Mouse (Mus musculus): ENCODE results near the gene Zbtb20. TPM values are rescaled to one million over a fixed set of nuclear protein-coding genes. Genes with fewer than 3 reads are reported as not detected.
A peak's percentile ranks its signal among the peaks of the same experiment; 100 is the strongest.

Gene Zbtb20
- total RNA-seq, 4 experiments from 2014 or later, result 154 to 246 (median 184) TPM

- DNase-seq, result peak; percentile 57
Observed at GRCm38 (mm10) chr16:43363751-43364515, 488.3 kb downstream of the Zbtb20 start.

- no peak for DNase-seq
Observed at GRCm38 (mm10) chr16:43364516-43364910, 488.8 kb downstream of the Zbtb20 start.

GRCm38 (mm10) chr16:43365277-43365676 lies 489.6 kb downstream of the Zbtb20 start:
- no peak for DNase-seq

GRCm38 (mm10) chr16:43370496-43371020 lies 494.9 kb downstream of the Zbtb20 start:
- DNase-seq, result no peak

- DNase-seq, result no peak
Observed at GRCm38 (mm10) chr16:43376782-43377181, 501.1 kb downstream of the Zbtb20 start.

GRCm38 (mm10) chr16:43379351-43380325 lies 504.0 kb downstream of the Zbtb20 start:
- DNase-seq, result no peak

- no peak for DNase-seq
Observed at GRCm38 (mm10) chr16:43381183-43381582, 505.5 kb downstream of the Zbtb20 start.

GRCm38 (mm10) chr16:43383149-43383740 lies 507.6 kb downstream of the Zbtb20 start:
- DNase-seq, result no peak

- DNase-seq, result no peak
Observed at GRCm38 (mm10) chr16:43384953-43385619, 509.4 kb downstream of the Zbtb20 start.

- no peak for DNase-seq
Observed at GRCm38 (mm10) chr16:43385620-43386210, 510.0 kb downstream of the Zbtb20 start.

- DNase-seq, result no peak
Observed at GRCm38 (mm10) chr16:43386426-43386825, 510.7 kb downstream of the Zbtb20 start.

- DNase-seq, result no peak
Observed at GRCm38 (mm10) chr16:43388389-43388788, 512.7 kb downstream of the Zbtb20 start.

GRCm38 (mm10) chr16:43390387-43390786 lies 514.7 kb downstream of the Zbtb20 start:
- DNase-seq, result no peak

- DNase-seq, result no peak
Observed at GRCm38 (mm10) chr16:43393382-43393781, 517.7 kb downstream of the Zbtb20 start.

- DNase-seq, result no peak
Observed at GRCm38 (mm10) chr16:43394013-43394568, 518.4 kb downstream of the Zbtb20 start.

GRCm38 (mm10) chr16:43394760-43395159 lies 519.1 kb downstream of the Zbtb20 start:
- no peak for DNase-seq

- DNase-seq, result no peak
Observed at GRCm38 (mm10) chr16:43396849-43397628, 521.4 kb downstream of the Zbtb20 start.

GRCm38 (mm10) chr16:43397629-43398323 lies 522.1 kb downstream of the Zbtb20 start:
- DNase-seq, result no peak

- no peak for DNase-seq
Observed at GRCm38 (mm10) chr16:43399428-43399827, 523.7 kb downstream of the Zbtb20 start.

GRCm38 (mm10) chr16:43400046-43400445 lies 524.4 kb downstream of the Zbtb20 start:
- DNase-seq, result no peak

Measured in adrenal gland, adult 8-10 months (tissue).